Mouse (Mus musculus) pancreas, adult 10 weeks (tissue): ENCODE measurements around the gene Eva1b. TPM values are rescaled to one million over a fixed set of nuclear protein-coding genes. Genes with fewer than 3 reads are reported as not detected.

Experiments
- polyA plus RNA-seq: library from polyadenylated mRNA; stranded (reverse); fragments of 350-450 nt; fragmentation: Illumina TruSeq; extraction: RNeasy Lipid Tissue Mini Kit (QIAGEN cat#74804); gene quantifications from one replicate; pipeline ENCODE4 v1.2.3, GENCODE M21; 2015; ENCODE audit warnings: low read depth, low replicate concordance; ENCODE audit not compliant: insufficient read depth

The Eva1b gene
- 17.3 TPM for polyA plus RNA-seq

DNA sequence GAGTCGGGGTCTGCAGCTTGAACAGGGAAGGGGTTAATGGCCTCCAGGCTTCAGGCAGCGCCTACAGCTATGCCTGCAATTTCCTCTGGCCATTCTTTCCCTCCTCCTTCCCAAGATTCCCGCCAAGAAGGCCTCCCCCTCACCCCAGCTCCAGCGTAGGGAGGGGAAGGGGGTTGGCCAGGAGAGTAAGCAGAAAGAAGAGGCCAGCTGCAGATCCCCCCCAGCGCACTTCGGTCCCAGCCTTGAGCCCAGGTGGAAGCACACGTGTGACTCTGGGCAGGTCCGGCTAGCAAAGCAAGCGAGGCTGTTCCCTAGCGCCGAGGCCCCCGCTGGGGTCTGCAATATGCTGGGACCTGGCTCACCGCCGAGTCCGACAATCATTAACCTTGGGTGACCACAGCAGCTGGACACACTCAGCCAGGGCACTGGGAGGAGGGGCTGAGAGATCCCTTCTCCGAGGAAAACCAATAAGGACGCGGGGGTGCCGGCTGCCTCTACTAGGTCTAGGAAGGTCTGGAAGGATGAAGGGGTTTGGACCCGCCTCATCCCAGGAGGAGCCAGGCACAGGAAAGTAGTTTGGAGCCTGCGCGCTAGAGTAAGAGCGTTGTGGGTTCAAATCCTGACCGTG lies at the start of gene Eva1b:
Gene Eva1b (plus strand): TSS at position 212 of the 628 bp plus-strand sequence.

GRCm38 (mm10) chr4:126103590-126104068 lies 43.9 kb upstream of the Eva1b start, which contains the start of gene Stk40:
Gene Stk40, plus strand, starts transcription at chr4:126103957.

DNA sequence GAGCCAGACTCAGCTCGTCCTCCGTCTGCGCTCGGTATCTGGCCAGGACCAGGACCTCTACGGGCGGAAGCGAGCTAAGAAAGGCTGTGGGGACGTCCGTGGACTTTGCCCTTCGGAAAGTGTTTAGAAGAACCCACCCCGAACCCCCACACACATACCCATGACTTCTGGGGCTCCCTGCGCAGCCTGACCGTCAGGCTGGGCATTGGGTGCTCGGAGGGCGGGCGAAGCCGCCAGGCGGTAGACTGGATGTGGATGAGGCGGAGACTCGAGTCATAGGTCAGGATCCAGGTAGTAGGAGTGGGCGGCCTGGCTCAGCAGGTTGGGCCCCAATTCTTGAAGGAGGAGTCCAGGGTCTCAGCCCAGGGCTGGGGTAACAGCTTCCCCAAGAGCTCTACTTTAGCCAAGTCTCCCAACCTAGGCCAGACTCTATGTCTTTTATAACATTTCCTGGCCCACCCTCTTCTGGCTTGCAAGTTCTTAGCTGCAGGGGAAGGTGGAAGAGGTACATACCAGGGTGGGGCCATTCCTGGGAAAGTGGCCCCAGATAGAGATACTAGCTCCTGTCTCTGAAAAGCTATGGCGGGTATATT lies 15.6 kb downstream of the Eva1b start, which contains the start of gene Sh3d21:
Gene Sh3d21 (minus strand): TSS at position 425 of the 593 bp plus-strand sequence.

Other genes starting within 250 kb of the Eva1b start
- gene Csf3r, start 123.2 kb upstream of the Eva1b start, polyA plus RNA-seq, result 0.28 TPM
- gene Mrps15, start 100.8 kb upstream of the Eva1b start, polyA plus RNA-seq, result 19.4 TPM
- 17.9 TPM for gene Oscp1, start 89.2 kb upstream of the Eva1b start, polyA plus RNA-seq
- 7.9 TPM for gene Lsm10, start 51.1 kb upstream of the Eva1b start, polyA plus RNA-seq
- 9.7 TPM for gene Stk40, start 43.8 kb upstream of the Eva1b start, polyA plus RNA-seq
- gene Sh3d21, start 15.7 kb downstream of the Eva1b start, polyA plus RNA-seq, result 2.9 TPM
- gene Thrap3, start 55.0 kb downstream of the Eva1b start, polyA plus RNA-seq, result 49.2 TPM
- gene Map7d1, start 108.6 kb downstream of the Eva1b start, polyA plus RNA-seq, result 12.6 TPM
- 13.9 TPM for gene Trappc3, start 114.6 kb downstream of the Eva1b start, polyA plus RNA-seq
- 0.42 TPM for gene Col8a2, start 139.0 kb downstream of the Eva1b start, polyA plus RNA-seq
- gene Adprhl2, start 174.0 kb downstream of the Eva1b start, polyA plus RNA-seq, result 8.7 TPM
- gene Tekt2, start 177.9 kb downstream of the Eva1b start, polyA plus RNA-seq, result 2.2 TPM